Mouse (Mus musculus) olfactory bulb, adult 2 months (tissue): ENCODE measurements around the gene Gabra1. TPM values are rescaled to one million over a fixed set of nuclear protein-coding genes. Genes with fewer than 3 reads are reported as not detected.

Experiments
- H3K27ac ChIP-seq: fragments of 200-500 bp; 2 replicates; pipeline ENCODE4 v1.5.1; 2012; ENCODE audit warnings: low read depth, low read length; ENCODE audit not compliant: insufficient read depth
- H3K4me1 ChIP-seq: fragments of 200-500 bp; 2 replicates; pipeline ENCODE4 v1.6.1; 2012; ENCODE audit warnings: low read length; ENCODE audit not compliant: control insufficient read depth, insufficient read depth
- H3K4me3 ChIP-seq: fragments of 200-500 bp; 2 replicates; pipeline ENCODE4 v1.5.1; 2012; ENCODE audit warnings: mild to moderate bottlenecking, low read depth, low read length, moderate library complexity; ENCODE audit not compliant: insufficient read depth
- CTCF ChIP-seq: fragments of 200-500 bp; IDR thresholded peaks from 2 replicates; pipeline ENCODE4 v1.5.1; 2012; ENCODE audit warnings: low read depth, mild to moderate bottlenecking, low read length, moderate library complexity; ENCODE audit not compliant: insufficient read depth
- POLR2A ChIP-seq: fragments of 200-500 bp; IDR thresholded peaks from 2 replicates; pipeline ENCODE4 v1.6.1; 2012; ENCODE audit warnings: mild to moderate bottlenecking, low read depth, low read length, moderate library complexity; ENCODE audit not compliant: insufficient read depth
- WGBS: fragments of 180-500 bp; shearing (Covaris S2); methylation state at CpG from one replicate; pipeline ENCODE4 v1.1.7; 2018; 5-methylcytosine and 5-hydroxymethylcytosine counted together
- polyA plus RNA-seq: library from polyadenylated mRNA; stranded (reverse); fragments of >200 nt; gene quantifications from 2 replicates; pipeline ENCODE4 v1.2.4, GENCODE M21; 2012; ENCODE audit warnings: low replicate concordance; ENCODE audit not compliant: missing spikeins, insufficient read depth, insufficient read length

The Gabra1 gene
- polyA plus RNA-seq = not detected in 2 replicates

DNA sequence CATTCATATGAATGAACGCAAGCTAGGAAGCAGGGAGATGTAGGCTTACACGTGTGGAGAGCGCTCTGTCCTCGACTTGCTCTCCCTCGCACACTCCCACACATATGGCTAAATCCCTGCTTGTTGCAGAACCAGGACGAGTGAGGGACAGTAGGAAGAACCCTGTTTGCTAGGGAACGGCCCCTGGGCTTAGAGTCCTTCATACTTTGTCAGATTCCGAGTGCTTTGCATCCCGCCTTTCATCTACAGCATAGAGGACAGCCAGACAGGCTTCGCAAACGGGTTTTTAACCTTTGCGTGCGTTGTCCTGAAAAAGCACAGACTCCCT is at the start of gene Gabra1:
TSS of gene Gabra1 (minus strand) at position 106 of the 328 bp plus-strand sequence.
- Histone ChIP-seq H3K27ac (peak within 1 kb of the TSS; percentile 40; the same call in 1 of the 2 replicates), H3K4me1 (peaks cover 4% of the 10 kb centered on the region), H3K4me3 (peak within 1 kb of the TSS; percentile 77)
- WGBS = 1% methylated on average over 13 of the region's 13 CpGs
- TF ChIP-seq CTCF (no peak), POLR2A (no peak)

DNA sequence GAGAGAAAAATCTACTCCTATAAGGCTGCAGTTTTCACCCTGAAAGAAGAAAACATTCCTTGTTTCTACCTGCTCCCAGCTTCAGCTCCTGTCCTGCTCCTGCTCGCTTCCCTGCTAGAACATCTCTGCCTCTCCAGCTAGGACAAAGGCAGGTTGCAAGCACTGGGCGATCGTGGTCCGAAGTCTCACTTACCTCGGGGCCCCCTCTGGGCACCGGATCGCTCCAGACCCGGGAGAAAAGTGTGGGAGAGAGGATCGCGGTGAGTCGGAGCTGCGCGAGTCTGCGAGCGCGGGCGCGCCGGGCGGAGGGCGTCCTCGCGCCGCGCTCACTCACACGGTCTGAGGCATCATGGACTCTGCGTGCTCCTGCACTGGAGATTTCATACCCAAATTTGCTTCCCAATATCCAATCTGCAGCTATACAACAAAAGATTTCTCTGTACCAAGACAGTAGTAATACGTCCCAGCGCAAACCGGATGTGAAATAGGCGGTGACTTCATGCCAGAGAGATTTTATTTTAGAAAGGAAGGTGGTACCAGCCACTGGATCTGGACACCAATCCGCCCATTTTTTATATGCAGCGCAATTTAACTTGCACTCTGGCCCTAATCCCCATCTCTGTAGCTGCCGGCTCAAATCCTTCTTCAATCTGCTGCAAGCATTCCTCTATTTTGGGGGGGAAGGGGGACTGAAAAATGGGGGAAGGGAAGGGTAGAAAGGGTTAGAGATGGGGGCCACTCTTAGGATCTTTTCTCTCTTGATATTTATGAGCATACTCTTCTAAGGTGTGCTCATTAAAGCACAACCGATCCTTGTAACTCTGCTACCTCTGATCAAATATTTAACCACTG is 531 bp downstream of the Gabra1 start:
- under 1% methylated on average over 35 of the region's 35 CpGs for WGBS
- TF ChIP-seq CTCF (no peak), POLR2A (no peak)
- peaks cover 4% of the 10 kb centered on the region for H3K4me1 ChIP-seq
- H3K27ac ChIP-seq = 0 out of 2 replicates have a peak overlapping the region, but pooled peaks have one; percentile 40
- H3K4me3 ChIP-seq = peak overlapping the region; percentile 77

- Histone ChIP-seq H3K27ac (peak overlapping the region; percentile 50), H3K4me1 (peaks cover 4% of the 10 kb centered on the region), H3K4me3 (peak overlapping the region; percentile 77)
- TF ChIP-seq CTCF (no peak), POLR2A (no peak)
- WGBS = 34% methylated on average over 5 of the region's 5 CpGs
Measured at GRCm38 (mm10) chr11:42181426-42181825, 1.3 kb downstream of the Gabra1 start.

GRCm38 (mm10) chr11:42179535-42179934 is 3.2 kb downstream of the Gabra1 start:
- H3K27ac ChIP-seq = no peak overlapping the region
- TF ChIP-seq POLR2A = no peak
- no peak for TF ChIP-seq CTCF
- H3K4me1 ChIP-seq = peaks cover 4% of the 10 kb centered on the region
- H3K4me3 ChIP-seq = no peak overlapping the region
- WGBS = 86% methylated on average over 5 of the region's 5 CpGs

DNA sequence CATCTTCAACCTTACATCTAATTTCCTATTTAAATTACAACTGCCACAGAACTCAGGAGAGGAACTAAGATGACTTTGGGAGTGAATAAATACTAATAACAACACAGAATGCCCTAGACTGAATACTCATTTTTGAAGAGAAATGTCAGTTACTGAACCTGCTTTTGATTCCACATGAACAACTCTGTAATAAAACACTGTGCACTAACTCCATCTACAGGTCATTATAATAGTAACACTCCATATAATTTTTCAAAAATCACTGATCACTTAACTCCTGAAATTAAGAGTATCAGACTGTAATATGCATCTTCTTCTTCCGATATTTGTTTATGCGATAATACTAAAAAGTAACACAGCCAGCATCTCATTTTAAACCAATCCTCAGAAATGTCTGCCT is 4.4 kb downstream of the Gabra1 start:
- WGBS = 87% methylated on average over 2 of the region's 2 CpGs
- H3K27ac ChIP-seq = no peak overlapping the region
- TF ChIP-seq CTCF (no peak), POLR2A (no peak)
- H3K4me1 ChIP-seq = peaks cover 4% of the 10 kb centered on the region
- H3K4me3 ChIP-seq = no peak overlapping the region

DNA sequence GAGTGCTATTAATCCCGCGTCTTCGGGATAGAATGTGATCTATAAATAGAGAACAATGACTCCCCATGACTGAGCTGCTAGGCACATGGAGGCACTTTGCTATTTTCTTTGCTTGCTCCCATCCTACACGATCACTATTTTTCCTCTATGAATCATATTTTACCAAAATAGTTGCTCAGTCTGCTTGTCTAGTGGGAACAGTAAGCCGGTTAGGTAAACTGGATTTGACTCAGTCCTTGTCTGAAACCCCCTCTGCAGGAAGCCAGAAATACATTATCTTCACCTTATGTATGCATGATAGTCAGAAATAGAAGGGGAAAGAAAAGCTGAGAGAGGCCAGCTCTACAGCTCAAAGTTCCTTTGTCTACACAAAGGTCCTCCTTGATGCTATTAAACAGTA is 31.3 kb downstream of the Gabra1 start:
- Histone ChIP-seq H3K4me1 (no peaks in the 10 kb centered on the region), H3K4me3 (no peak overlapping the region), H3K27ac (no peak overlapping the region)
- no peak for TF ChIP-seq CTCF
- no peak for TF ChIP-seq POLR2A
- WGBS = 76% methylated on average over 5 of the region's 5 CpGs

DNA sequence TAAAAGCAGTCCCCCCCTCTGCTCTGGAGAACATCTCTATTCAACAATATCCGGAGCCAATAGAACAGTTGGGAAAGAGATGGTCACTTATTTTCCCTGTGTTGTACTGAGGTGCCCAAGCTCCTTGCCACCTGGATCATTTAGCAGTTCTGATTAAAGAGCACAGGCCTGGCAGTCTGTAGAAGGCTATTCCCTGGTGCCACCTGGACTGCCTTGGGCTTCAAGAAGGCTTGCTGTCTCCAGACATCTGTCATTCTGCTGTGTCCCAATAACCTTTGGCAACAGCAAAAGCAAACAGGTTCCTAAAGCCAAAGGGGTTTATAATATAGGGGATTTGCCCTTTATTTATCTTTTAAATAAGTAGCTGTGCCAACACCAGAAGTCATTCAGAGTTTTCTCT is 65.8 kb downstream of the Gabra1 start:
- H3K27ac ChIP-seq = no peak overlapping the region
- no peaks in the 10 kb centered on the region for H3K4me1 ChIP-seq
- TF ChIP-seq CTCF = no peak
- no peak for TF ChIP-seq POLR2A
- H3K4me3 ChIP-seq = no peak overlapping the region
- 97% methylated on average over 1 of the region's 1 CpGs for WGBS

- H3K27ac ChIP-seq = no peak overlapping the region
- TF ChIP-seq POLR2A (no peak), CTCF (no peak)
- WGBS = 67% methylated on average over 1 of the region's 1 CpGs
- no peak overlapping the region for H3K4me3 ChIP-seq
- H3K4me1 ChIP-seq = no peaks in the 10 kb centered on the region
Measured at GRCm38 (mm10) chr11:42110051-42110450, 72.7 kb downstream of the Gabra1 start.

DNA sequence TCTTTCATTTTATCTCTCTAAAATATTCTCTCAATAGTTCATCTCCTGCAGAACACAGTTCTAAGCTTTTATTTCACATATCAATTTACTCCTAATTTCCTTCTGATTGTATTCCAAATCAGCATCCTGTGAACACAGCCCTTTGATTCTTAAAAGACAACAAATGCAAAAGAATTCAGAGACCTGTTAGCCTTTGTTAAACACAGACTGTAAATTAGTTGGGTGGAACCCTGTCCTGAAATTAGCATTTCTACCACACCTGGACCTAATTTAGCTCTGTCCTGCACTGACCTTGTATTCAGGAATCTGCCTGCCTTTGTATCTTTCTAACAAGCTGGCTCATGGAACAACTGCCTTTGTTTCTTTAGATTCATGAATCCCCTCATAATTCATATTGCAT is 73.1 kb downstream of the Gabra1 start:
- H3K4me3 ChIP-seq = no peak overlapping the region
- TF ChIP-seq CTCF (no peak), POLR2A (no peak)
- H3K4me1 ChIP-seq = no peaks in the 10 kb centered on the region
- no peak overlapping the region for H3K27ac ChIP-seq
